Mouse (Mus musculus): ENCODE measurements at regions not wholly inside any gene's neighbourhood (a gene's known extent, or its start where the extent isn't known, plus 50 kb on each side); places are given as distances from the start of the nearest gene placed in this dataset.

- no peak for TF ChIP-seq MAFK (IDR thresholded peaks at IDR 0.05; ENCODE audit: insufficient read depth, low read depth, low read length)
- TF ChIP-seq CHD2 (IDR thresholded peaks at IDR 0.05; ENCODE audit: low read depth, low read length): no peak
Measured at GRCm38 (mm10) chr16:90666271-90666986, 60.8 kb downstream of the Mis18a start.

Data from ES-E14 (cell line).